Mouse (Mus musculus) embryonic facial prominence, embryonic 15.5 days (tissue): Measurements from ENCODE around the gene Pcbp3. TPM values are rescaled to one million over a fixed set of nuclear protein-coding genes. Genes with fewer than 3 reads are reported as not detected.

Experiments used
- ATAC-seq: fragments of 200-750 bp; cut with Nextera tagmentation; 2 replicates; pipeline ENCODE4 v1.8.0; 2017; ENCODE audit warnings: low read depth, moderate TSS enrichment; ENCODE audit not compliant: insufficient number of reproducible peaks, low FRiP score, low TSS enrichment
- H3K27ac ChIP-seq: fragments of 300-500 bp; sonication (generic); replicated peaks from 2 replicates; pipeline ENCODE4 v1.5.1; 2015; ENCODE audit warnings: mild to moderate bottlenecking, inconsistent platforms
- H3K27me3 ChIP-seq: fragments of 300-500 bp; sonication (generic); 2 replicates; pipeline ENCODE4 v1.6.1; 2015; ENCODE audit warnings: inconsistent platforms
- H3K36me3 ChIP-seq: fragments of 300-500 bp; sonication (generic); 2 replicates; pipeline ENCODE4 v1.6.1; 2015; ENCODE audit warnings: mild to moderate bottlenecking, inconsistent platforms
- H3K4me1 ChIP-seq: fragments of 300-500 bp; sonication (generic); 2 replicates; pipeline ENCODE4 v1.6.1; 2015; ENCODE audit warnings: inconsistent platforms
- H3K4me2 ChIP-seq: fragments of 300-500 bp; sonication (generic); replicated peaks from 2 replicates; pipeline ENCODE4 v1.6.1; 2015; ENCODE audit warnings: mild to moderate bottlenecking, inconsistent platforms
- H3K4me3 ChIP-seq: fragments of 300-500 bp; sonication (generic); replicated peaks from 2 replicates; pipeline ENCODE4 v1.5.1; 2015; ENCODE audit warnings: mild to moderate bottlenecking, inconsistent platforms
- H3K9ac ChIP-seq: fragments of 300-500 bp; sonication (generic); 2 replicates; pipeline ENCODE4 v1.6.1; 2015; ENCODE audit warnings: inconsistent platforms
- H3K9me3 ChIP-seq: fragments of 300-500 bp; sonication (generic); replicated peaks from 2 replicates; pipeline ENCODE4 v1.6.1; 2016; ENCODE audit warnings: inconsistent platforms
- WGBS: fragments of 180-500 bp; shearing (Covaris S2); methylation state at CpG from one replicate; pipeline ENCODE4 v1.1.7; 2015; 5-methylcytosine and 5-hydroxymethylcytosine counted together
- polyA plus RNA-seq: library from polyadenylated mRNA; unstranded; fragments of >200 nt; fragmentation: Nextera tagmentation; extraction: Ambion mirVana; gene quantifications from 2 replicates; pipeline ENCODE4 v1.2.1, GENCODE M21; 2015

Gene Pcbp3
- polyA plus RNA-seq, 1 experiment from 2014 or later = 27.7 TPM

GRCm38 (mm10) chr10:76798751-76799585 is 162.7 kb downstream of the Pcbp3 start:
- WGBS = 76% methylated on average over 17 of the region's 17 CpGs

DNA sequence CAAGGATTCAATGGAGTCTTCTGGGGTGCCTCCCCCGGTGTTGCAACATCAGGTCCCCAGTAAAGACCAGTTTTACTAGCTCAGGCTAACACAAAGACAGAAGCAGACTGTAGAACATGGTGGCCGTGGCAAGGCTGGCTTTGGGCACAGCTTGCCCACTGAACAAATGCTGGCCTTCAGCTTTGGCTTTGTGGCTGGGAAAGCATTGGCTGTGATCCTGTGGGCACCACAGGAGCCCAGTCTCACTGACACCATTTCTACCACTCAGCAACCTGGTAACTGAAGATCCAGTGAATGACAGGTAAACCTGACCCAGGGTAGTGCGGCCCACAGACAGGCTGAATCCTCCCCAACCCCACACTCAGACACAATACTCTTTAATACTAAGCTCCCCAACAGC is 167.6 kb downstream of the Pcbp3 start:
- Histone ChIP-seq H3K4me2 (no peak overlapping the region), H3K27ac (no peak overlapping the region), H3K4me3 (no peak overlapping the region), H3K36me3 (no peaks in the 10 kb centered on the region), H3K9ac (no peak overlapping the region), H3K4me1 (no peaks in the 10 kb centered on the region), H3K9me3 (no peaks in the 10 kb centered on the region), H3K27me3 (no peaks in the 10 kb centered on the region)
- ATAC-seq = no peak
- WGBS = 91% methylated on average over 3 of the region's 3 CpGs

More at GRCm38 (mm10) chr10:76798751-76799585, 162.7 kb downstream of the Pcbp3 start:
- Histone ChIP-seq H3K36me3 (no peaks in the 10 kb centered on the region), H3K27ac (no peak overlapping the region), H3K4me2 (no peak overlapping the region), H3K4me3 (no peak overlapping the region), H3K9ac (no peak overlapping the region), H3K27me3 (no peaks in the 10 kb centered on the region), H3K4me1 (peaks cover 9% of the 10 kb centered on the region; the same call in 1 of the 2 replicates), H3K9me3 (no peaks in the 10 kb centered on the region)
- no peak for ATAC-seq

DNA sequence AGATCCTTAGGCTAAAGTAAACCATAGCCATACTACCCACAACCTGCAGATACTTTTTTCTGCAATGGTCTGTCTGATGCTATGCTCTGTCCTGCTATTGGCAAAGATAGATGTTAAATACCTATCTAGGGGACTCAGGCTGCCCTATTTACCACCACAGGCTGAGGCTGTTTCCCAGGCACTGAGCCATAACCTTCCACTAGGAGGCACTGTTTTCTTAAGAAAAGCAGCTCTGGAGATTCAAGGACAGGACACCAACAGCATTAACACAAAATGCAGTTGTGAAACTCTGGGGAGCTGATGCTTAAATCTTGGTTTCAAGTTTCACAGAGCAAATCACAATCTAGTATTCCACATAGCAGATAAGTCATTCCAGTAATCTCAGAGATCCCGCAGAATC is 170.2 kb downstream of the Pcbp3 start:
- no peak overlapping the region for H3K27ac ChIP-seq
- H3K4me3 ChIP-seq = no peak overlapping the region
- H3K27me3 ChIP-seq = no peaks in the 10 kb centered on the region
- 55% methylated on average over 1 of the region's 1 CpGs for WGBS
- no peaks in the 10 kb centered on the region for H3K4me1 ChIP-seq
- no peaks in the 10 kb centered on the region for H3K9me3 ChIP-seq
- no peak overlapping the region for H3K9ac ChIP-seq
- H3K4me2 ChIP-seq = no peak overlapping the region
- no peak for ATAC-seq
- no peaks in the 10 kb centered on the region for H3K36me3 ChIP-seq

- WGBS = 77% methylated on average over 4 of the region's 4 CpGs
- Histone ChIP-seq H3K4me2 (no peak overlapping the region), H3K9ac (no peak overlapping the region), H3K36me3 (no peaks in the 10 kb centered on the region), H3K4me1 (no peaks in the 10 kb centered on the region), H3K4me3 (no peak overlapping the region), H3K9me3 (no peaks in the 10 kb centered on the region), H3K27me3 (no peaks in the 10 kb centered on the region), H3K27ac (no peak overlapping the region)
- no peak for ATAC-seq
These were observed 171.8 kb downstream of the Pcbp3 start for GRCm38 (mm10) chr10:76789885-76790284.

- ATAC-seq = no peak
- Histone ChIP-seq H3K4me1 (no peaks in the 10 kb centered on the region), H3K27me3 (no peaks in the 10 kb centered on the region), H3K9me3 (no peaks in the 10 kb centered on the region), H3K4me3 (no peak overlapping the region), H3K36me3 (no peaks in the 10 kb centered on the region), H3K27ac (no peak overlapping the region), H3K4me2 (no peak overlapping the region), H3K9ac (no peak overlapping the region)
- WGBS = 90% methylated on average over 6 of the region's 6 CpGs
These were observed 176.4 kb downstream of the Pcbp3 start for GRCm38 (mm10) chr10:76785312-76785711.

GRCm38 (mm10) chr10:76779225-76779624 is 182.5 kb downstream of the Pcbp3 start:
- Histone ChIP-seq H3K9me3 (no peaks in the 10 kb centered on the region), H3K4me2 (no peak overlapping the region), H3K36me3 (no peaks in the 10 kb centered on the region), H3K27ac (no peak overlapping the region), H3K9ac (no peak overlapping the region), H3K4me3 (no peak overlapping the region), H3K27me3 (no peaks in the 10 kb centered on the region), H3K4me1 (no peaks in the 10 kb centered on the region)
- ATAC-seq = no peak
- WGBS = 83% methylated on average over 5 of the region's 5 CpGs

DNA sequence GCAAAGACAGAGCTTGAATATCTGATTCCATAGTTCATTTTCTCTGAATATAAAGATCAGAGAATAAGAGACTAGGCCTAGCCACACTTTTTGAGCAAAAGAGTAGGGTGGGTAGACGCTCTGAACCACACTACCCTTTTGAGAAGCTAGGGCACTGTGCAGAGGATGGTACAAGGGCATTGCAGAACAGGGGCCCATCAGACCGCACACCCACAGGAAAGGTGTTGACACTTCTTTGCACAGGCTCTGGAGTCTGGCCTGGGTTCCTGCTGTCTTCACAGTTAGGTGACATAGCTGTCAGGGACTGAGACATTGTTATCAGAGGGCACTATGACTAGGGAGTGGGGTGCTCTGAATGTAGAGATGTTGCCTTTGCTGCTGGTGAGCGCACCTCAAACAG is 190.1 kb downstream of the Pcbp3 start:
- 97% methylated on average over 3 of the region's 3 CpGs for WGBS
- no peak for ATAC-seq

DNA sequence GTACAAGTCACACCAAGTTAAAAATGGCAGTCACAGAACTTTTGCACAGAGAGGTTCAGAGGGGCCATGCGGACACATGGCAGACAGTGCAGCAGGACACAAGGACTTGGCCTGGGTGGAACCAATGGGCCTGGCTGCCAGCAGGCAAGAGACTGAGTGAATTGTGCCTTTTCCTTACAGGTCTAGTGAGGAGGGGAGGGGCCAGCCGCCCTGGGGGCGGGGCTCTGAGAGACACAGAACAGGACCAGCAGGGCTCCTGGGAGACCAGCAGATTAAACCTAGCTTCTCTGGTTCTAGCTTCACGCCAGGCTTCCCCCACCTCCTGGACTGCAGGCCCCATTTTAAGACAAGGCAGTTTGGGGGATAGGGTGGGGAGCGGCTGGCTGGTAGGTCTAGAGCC is 190.6 kb downstream of the Pcbp3 start:
- H3K4me1 ChIP-seq = no peaks in the 10 kb centered on the region
- no peaks in the 10 kb centered on the region for H3K9me3 ChIP-seq
- no peak overlapping the region for H3K27ac ChIP-seq
- no peak for ATAC-seq
- H3K9ac ChIP-seq = no peak overlapping the region
- H3K4me3 ChIP-seq = no peak overlapping the region
- no peak overlapping the region for H3K4me2 ChIP-seq
- H3K36me3 ChIP-seq = no peaks in the 10 kb centered on the region
- 58% methylated on average over 5 of the region's 5 CpGs for WGBS
- no peaks in the 10 kb centered on the region for H3K27me3 ChIP-seq

More for the DNA sequence above, 190.1 kb downstream of the Pcbp3 start:
- no peak overlapping the region for H3K9ac ChIP-seq
- H3K9me3 ChIP-seq = no peaks in the 10 kb centered on the region
- no peaks in the 10 kb centered on the region for H3K36me3 ChIP-seq
- H3K27me3 ChIP-seq = no peaks in the 10 kb centered on the region
- H3K4me3 ChIP-seq = no peak overlapping the region
- no peak overlapping the region for H3K27ac ChIP-seq
- no peaks in the 10 kb centered on the region for H3K4me1 ChIP-seq
- no peak overlapping the region for H3K4me2 ChIP-seq

GRCm38 (mm10) chr10:76769581-76769980 is 192.1 kb downstream of the Pcbp3 start:
- no peak overlapping the region for H3K27ac ChIP-seq
- no peaks in the 10 kb centered on the region for H3K9me3 ChIP-seq
- no peaks in the 10 kb centered on the region for H3K27me3 ChIP-seq
- H3K9ac ChIP-seq = no peak overlapping the region
- ATAC-seq = no peak
- H3K4me3 ChIP-seq = no peak overlapping the region
- H3K4me1 ChIP-seq = no peaks in the 10 kb centered on the region
- no peak overlapping the region for H3K4me2 ChIP-seq
- no peaks in the 10 kb centered on the region for H3K36me3 ChIP-seq
- 55% methylated on average over 6 of the region's 6 CpGs for WGBS

DNA sequence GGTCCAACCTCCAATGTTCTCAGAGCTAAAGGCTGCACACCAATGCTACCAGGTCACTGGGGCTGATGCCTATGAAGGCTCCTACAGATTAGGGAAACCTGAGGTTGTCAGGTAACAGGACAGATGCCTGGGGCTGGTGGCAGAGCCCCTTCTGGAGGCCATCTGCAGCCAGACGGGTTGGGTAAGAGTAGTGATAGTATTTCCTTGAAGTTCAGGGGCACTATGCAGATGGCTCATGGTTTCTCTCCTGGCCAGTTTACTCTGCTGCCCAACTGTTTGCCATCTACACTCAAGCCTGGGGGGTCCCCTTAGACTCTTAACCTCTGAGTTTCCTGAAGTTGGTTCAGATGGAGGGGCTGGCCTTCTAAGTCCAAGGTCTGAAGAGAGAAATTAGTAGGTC is 195.5 kb downstream of the Pcbp3 start:
- Histone ChIP-seq H3K4me3 (no peak overlapping the region), H3K27ac (no peak overlapping the region), H3K9ac (no peak overlapping the region), H3K9me3 (no peaks in the 10 kb centered on the region), H3K36me3 (no peaks in the 10 kb centered on the region), H3K27me3 (no peaks in the 10 kb centered on the region), H3K4me1 (no peaks in the 10 kb centered on the region), H3K4me2 (no peak overlapping the region)
- no peak for ATAC-seq
- 85% methylated on average over 1 of the region's 1 CpGs for WGBS

DNA sequence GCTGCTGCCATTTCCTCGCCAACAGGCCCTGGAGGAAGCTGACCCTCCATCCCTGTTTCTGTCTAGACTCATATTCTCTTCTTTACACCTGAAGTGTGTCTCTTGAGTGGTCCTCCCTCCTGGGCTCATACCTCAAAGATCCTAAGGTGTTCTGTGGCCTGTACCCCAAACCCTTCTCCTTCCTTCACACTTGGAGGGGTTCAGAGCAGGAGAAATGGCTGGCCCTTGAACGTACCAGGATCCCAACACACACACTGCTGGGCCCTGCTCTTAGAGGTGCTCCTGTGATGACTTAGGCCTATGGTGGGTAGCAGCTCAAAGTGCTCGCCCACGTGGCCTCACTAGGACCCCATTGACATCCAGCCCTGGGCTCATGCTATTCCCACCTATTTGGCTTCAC is 196.8 kb downstream of the Pcbp3 start:
- Histone ChIP-seq H3K27ac (no peak overlapping the region), H3K36me3 (no peaks in the 10 kb centered on the region), H3K27me3 (no peaks in the 10 kb centered on the region), H3K9me3 (no peaks in the 10 kb centered on the region), H3K9ac (no peak overlapping the region), H3K4me1 (no peaks in the 10 kb centered on the region), H3K4me2 (no peak overlapping the region), H3K4me3 (no peak overlapping the region)
- 88% methylated on average over 4 of the region's 4 CpGs for WGBS
- no peak for ATAC-seq

DNA sequence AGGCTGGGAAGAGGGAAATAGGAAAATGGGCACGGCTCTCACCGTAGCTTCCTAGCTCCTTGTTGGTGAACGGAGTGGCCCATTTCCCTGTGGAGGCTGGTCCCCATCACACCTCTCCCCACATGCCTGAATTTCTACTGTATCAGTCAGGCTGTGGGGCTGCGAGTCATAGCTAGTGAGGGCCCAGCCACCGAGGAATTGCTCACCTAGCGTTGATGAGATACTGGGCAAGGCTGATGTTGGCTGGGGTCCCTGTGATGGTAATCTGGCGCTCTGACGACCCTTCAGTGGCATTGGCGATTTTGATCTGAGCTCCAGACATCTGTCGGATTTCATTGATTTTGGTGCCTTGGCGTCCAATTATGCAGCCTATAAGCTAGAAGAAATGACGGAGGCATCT is 198.7 kb downstream of the Pcbp3 start:
- Histone ChIP-seq H3K27ac (no peak overlapping the region), H3K4me3 (no peak overlapping the region), H3K9ac (no peak overlapping the region), H3K36me3 (no peaks in the 10 kb centered on the region), H3K4me2 (no peak overlapping the region), H3K4me1 (no peaks in the 10 kb centered on the region), H3K9me3 (no peaks in the 10 kb centered on the region), H3K27me3 (no peaks in the 10 kb centered on the region)
- ATAC-seq = no peak
- 88% methylated on average over 12 of the region's 12 CpGs for WGBS
